Mouse (Mus musculus) liver, embryonic 11.5 days (tissue): ENCODE data around the gene Tmem243. TPM values are rescaled to one million over a fixed set of nuclear protein-coding genes. Genes with fewer than 3 reads are reported as not detected.

Experiments
- ATAC-seq: fragments of 200-750 bp; cut with Nextera tagmentation; replicated peaks from 2 replicates; pipeline ENCODE4 v1.8.0; 2017; ENCODE audit warnings: moderate number of reproducible peaks, mild to moderate bottlenecking, moderate TSS enrichment, moderate library complexity; ENCODE audit not compliant: low FRiP score
- DNase-seq: peaks from one replicate; pipeline ENCODE4 v3.0.0-alpha.2; 2017; ENCODE audit warnings: low spot score
- H3K27ac ChIP-seq: fragments of 300-500 bp; sonication (generic); 2 replicates; pipeline ENCODE4 v1.5.1; 2014; ENCODE audit warnings: mild to moderate bottlenecking, low read depth, low read length, control low read depth
- H3K27me3 ChIP-seq: fragments of 300-500 bp; sonication (generic); replicated peaks from 2 replicates; pipeline ENCODE4 v1.6.1; 2014; ENCODE audit warnings: low read length, mixed read lengths; ENCODE audit not compliant: control insufficient read depth, insufficient read depth
- H3K36me3 ChIP-seq: fragments of 300-500 bp; sonication (generic); 2 replicates; pipeline ENCODE4 v1.6.1; 2014; ENCODE audit warnings: mild to moderate bottlenecking, low read length, moderate library complexity, mixed read lengths; ENCODE audit not compliant: control insufficient read depth, insufficient read depth
- H3K4me1 ChIP-seq: fragments of 300-500 bp; sonication (generic); replicated peaks from 2 replicates; pipeline ENCODE4 v1.6.1; 2014; ENCODE audit warnings: low read length, mixed read lengths; ENCODE audit not compliant: control insufficient read depth, insufficient read depth
- H3K4me2 ChIP-seq: fragments of 300-500 bp; sonication (generic); 2 replicates; pipeline ENCODE4 v1.6.1; 2014; ENCODE audit warnings: mild to moderate bottlenecking, control low read depth, moderate library complexity
- H3K4me3 ChIP-seq: fragments of 300-500 bp; sonication (generic); 2 replicates; pipeline ENCODE4 v1.5.1; 2014; ENCODE audit warnings: low read depth, low read length, control low read depth
- H3K9ac ChIP-seq: fragments of 300-500 bp; sonication (generic); 2 replicates; pipeline ENCODE4 v1.6.1; 2014; ENCODE audit warnings: low read depth, low read length, control low read depth
- H3K9me3 ChIP-seq: fragments of 300-500 bp; sonication (generic); 2 replicates; pipeline ENCODE4 v1.6.1; 2016; ENCODE audit warnings: low read length, inconsistent platforms, mixed read lengths; ENCODE audit not compliant: control insufficient read depth
- WGBS: fragments of 180-500 bp; shearing (Covaris S2); extraction: QIAGEN DNeasy Blood & Tissue Kit; methylation state at CpG from one replicate; pipeline ENCODE4 v1.1.7; 2014; 5-methylcytosine and 5-hydroxymethylcytosine counted together
- polyA plus RNA-seq: library from polyadenylated mRNA; unstranded; fragments of >200 nt; fragmentation: Nextera tagmentation; extraction: Ambion mirVana; gene quantifications from 2 replicates; pipeline ENCODE4 v1.2.1, GENCODE M21; 2014

Gene Tmem243
- polyA plus RNA-seq, 1 experiment from 2014 or later, result 14.3 TPM

DNA sequence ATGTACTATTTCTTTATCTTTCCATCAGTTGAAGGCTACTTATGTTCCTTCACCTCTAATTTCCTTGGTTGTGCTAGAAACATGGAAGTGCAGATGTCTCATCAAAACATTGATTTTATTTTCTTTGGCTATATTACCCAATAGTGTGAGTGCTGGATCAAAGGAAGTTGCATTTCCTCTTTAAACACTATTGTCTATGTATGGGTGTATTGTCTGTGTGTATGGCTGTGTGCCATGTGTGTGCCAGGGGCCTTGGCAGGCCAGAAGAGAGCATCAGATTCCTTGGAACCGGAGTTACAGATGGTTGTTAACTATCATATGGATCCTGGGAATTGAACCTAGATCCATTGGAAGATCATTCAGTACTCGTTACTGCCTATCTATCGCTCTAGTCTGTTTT, 29.1 kb upstream of the Tmem243 start:
- no peak overlapping the region for H3K9ac ChIP-seq
- no peaks in the 10 kb centered on the region for H3K27me3 ChIP-seq
- H3K36me3 ChIP-seq, result no peaks in the 10 kb centered on the region
- no peaks in the 10 kb centered on the region for H3K9me3 ChIP-seq
- DNase-seq (no peak), ATAC-seq (no peak)
- H3K4me1 ChIP-seq, result no peaks in the 10 kb centered on the region
- WGBS, result 84% methylated on average over 3 of the region's 3 CpGs
- H3K4me2 ChIP-seq, result no peak overlapping the region
- no peak overlapping the region for H3K4me3 ChIP-seq
- H3K27ac ChIP-seq, result no peak overlapping the region

DNA sequence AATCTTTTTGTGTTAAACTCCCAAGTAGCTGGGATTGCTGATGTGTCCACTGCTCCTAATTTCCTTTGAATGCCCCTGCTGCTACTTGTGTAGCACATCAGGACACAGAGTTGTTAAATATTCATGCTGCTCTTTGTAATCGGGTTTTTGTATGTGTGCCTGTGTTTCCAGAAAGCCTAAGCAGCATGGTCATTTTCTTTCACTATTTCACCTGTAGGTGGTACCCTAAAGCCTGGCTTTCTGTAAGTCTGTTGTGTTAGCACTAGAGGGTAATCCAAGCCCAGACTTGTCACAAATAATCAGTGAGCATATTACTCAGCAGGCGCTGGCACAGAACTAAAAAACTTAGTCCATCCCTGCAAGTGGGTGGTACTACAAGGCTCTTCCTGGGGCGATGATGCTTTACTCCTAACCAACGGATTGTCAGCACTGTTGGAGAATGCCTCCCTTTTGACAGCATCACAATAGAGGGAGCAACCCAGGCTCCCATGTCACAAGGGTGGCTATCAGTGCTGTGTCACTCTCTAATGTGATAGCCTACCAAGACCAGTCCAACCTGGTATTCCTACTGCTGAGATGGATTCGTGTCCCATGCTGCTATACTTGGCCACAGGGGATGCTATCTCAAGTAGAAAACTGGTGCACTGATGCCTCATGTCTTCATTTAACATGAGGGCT, 27.2 kb upstream of the Tmem243 start:
- H3K27me3 ChIP-seq, result no peaks in the 10 kb centered on the region
- H3K9me3 ChIP-seq, result no peaks in the 10 kb centered on the region
- no peak for DNase-seq
- no peak overlapping the region for H3K9ac ChIP-seq
- H3K27ac ChIP-seq, result no peak overlapping the region
- no peak for ATAC-seq
- no peak overlapping the region for H3K4me2 ChIP-seq
- H3K4me1 ChIP-seq, result no peaks in the 10 kb centered on the region
- H3K4me3 ChIP-seq, result no peak overlapping the region
- H3K36me3 ChIP-seq, result no peaks in the 10 kb centered on the region
- 57% methylated on average over 5 of the region's 5 CpGs for WGBS

DNA sequence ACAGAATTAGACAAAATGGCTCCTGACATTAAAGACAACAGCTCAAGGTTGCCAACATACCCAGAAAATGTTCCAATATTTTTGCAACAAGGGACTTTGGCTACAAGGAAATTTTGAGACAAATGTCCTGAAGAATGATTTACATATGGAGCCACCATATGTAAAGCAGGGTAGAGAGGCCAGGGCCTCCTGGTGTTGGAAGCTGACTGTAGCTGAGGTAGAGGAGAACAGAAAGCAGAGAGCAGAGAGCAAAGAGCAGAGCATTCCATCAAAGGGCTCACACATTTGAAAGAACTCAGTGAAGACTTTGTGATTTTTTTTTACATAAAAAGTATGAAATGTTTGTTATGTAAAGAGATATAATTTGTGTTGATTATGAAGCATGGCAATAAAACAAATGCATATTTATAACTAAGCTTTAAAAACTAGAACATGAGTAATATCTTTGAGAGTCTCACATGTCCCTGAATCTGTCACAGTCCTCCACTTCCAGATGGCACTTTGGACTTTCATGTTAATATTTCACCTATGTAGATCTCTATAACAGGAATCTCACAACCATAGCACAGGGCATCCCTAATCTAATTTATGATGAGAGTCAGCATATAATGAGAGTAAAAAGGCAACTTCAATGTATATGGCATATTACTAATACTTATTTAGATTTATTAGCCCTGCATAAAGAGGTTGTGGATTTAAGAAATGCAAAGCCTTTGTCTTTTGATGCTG, 20.5 kb upstream of the Tmem243 start:
- ATAC-seq, result no peak
- DNase-seq, result no peak
- H3K4me2 ChIP-seq, result no peak overlapping the region
- no peaks in the 10 kb centered on the region for H3K27me3 ChIP-seq
- H3K4me3 ChIP-seq, result no peak overlapping the region
- no peaks in the 10 kb centered on the region for H3K4me1 ChIP-seq
- H3K36me3 ChIP-seq, result no peaks in the 10 kb centered on the region
- no peaks in the 10 kb centered on the region for H3K9me3 ChIP-seq
- H3K9ac ChIP-seq, result no peak overlapping the region
- H3K27ac ChIP-seq, result no peak overlapping the region

DNA sequence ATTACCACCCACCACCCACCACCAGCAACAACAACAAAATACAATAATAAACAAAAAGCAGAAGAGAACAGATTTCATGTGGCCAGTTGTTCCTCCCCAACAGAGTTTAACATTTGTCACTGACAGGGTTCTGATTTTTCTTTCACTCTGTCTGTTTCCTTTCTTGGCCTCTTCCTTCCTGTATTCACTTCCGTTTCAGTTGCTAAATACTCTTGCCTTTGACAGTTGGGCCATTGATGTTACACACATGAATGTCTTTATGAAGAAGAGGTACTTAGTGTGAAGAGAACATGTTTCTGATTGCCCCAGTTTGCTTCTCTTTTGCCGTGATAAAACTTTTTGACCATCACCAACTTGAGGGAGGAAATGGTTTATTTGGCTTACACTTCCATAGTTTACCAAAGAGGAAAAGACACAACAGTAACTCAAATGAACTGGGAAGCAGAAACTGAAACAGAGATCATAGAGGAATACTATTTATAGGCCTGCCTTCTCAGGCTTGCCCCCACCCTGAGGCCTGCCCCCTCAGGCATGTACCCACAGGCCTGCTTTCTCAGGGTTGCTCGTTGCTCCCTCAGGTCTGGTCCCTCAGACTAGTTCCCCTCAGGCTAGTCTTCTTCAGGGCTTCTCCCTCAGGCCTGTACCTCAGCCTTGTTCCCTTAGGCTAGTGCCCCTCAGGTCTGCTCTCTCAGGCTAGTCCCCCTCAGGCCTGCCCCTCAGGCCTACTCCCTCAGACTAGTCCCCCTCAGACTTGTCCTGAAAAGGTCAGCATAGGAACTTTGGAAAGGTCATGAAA, 13.3 kb upstream of the Tmem243 start:
- Histone ChIP-seq H3K27ac (no peak overlapping the region), H3K36me3 (no peaks in the 10 kb centered on the region), H3K27me3 (no peaks in the 10 kb centered on the region), H3K4me1 (no peaks in the 10 kb centered on the region), H3K4me2 (no peak overlapping the region), H3K9me3 (no peaks in the 10 kb centered on the region), H3K9ac (no peak overlapping the region), H3K4me3 (no peak overlapping the region)
- no peak for ATAC-seq
- 50% methylated on average over 3 of the region's 3 CpGs for WGBS
- no peak for DNase-seq

DNA sequence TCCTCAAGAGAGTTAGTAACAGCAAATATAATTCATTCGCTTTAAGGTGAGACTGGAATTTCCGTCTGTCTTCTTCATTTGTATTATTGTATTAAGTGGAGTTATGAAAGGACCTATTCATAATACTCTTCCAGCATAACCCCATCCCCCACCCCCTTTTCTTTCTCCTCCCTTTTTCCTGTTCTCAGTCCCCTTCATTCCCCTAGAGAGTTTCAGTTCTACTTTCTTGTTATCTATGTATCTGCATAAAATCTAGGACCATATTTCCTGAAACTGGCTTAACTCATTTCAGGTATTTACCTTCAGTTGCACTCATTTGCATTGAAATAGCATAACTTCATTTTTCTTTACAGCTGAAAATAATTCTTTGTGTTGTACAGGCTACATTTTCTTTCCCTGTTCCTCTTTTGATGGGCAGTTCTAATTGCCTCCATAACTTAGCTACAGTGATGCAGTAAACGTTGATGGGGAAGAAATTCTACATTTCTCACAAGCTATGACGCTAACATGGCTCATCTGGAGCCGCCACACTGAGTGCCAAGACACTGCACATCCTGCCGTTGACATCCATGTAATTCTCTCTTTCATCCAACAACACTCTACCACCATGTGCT, 9.9 kb upstream of the Tmem243 start:
- Histone ChIP-seq H3K9ac (no peak overlapping the region), H3K9me3 (no peaks in the 10 kb centered on the region), H3K4me2 (no peak overlapping the region), H3K36me3 (no peaks in the 10 kb centered on the region), H3K27ac (no peak overlapping the region), H3K27me3 (no peaks in the 10 kb centered on the region), H3K4me3 (no peak overlapping the region), H3K4me1 (no peaks in the 10 kb centered on the region)
- DNase-seq, result no peak
- no peak for ATAC-seq
- 77% methylated on average over 6 of the region's 6 CpGs for WGBS

DNA sequence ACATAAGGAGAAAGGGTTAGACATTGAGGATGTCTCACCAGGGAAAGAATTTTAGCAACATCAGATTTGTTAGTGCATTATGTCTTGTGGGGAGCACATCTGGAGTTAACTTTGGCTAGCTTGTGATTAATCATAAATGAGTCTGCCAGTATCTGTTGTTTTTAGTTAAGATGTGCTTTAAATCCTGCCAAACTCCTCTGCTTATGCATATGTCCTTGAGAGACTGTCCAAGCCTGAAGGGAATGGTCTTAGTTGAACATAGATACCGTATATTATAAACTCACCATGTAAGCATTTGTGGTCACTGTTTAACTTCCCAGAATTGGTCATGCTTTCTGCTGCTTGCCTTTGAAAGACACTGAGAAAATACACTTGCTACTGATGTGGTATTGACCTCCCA, 7.8 kb upstream of the Tmem243 start:
- Histone ChIP-seq H3K27me3 (no peaks in the 10 kb centered on the region), H3K4me3 (no peak overlapping the region), H3K27ac (no peak overlapping the region), H3K9ac (no peak overlapping the region), H3K36me3 (no peaks in the 10 kb centered on the region), H3K4me1 (no peaks in the 10 kb centered on the region), H3K9me3 (0 out of 2 replicates have a peak, but pooled peaks cover 7% of the 10 kb centered on the region), H3K4me2 (no peak overlapping the region)
- no peak for DNase-seq
- 71% methylated on average over 1 of the region's 1 CpGs for WGBS
- no peak for ATAC-seq

DNA sequence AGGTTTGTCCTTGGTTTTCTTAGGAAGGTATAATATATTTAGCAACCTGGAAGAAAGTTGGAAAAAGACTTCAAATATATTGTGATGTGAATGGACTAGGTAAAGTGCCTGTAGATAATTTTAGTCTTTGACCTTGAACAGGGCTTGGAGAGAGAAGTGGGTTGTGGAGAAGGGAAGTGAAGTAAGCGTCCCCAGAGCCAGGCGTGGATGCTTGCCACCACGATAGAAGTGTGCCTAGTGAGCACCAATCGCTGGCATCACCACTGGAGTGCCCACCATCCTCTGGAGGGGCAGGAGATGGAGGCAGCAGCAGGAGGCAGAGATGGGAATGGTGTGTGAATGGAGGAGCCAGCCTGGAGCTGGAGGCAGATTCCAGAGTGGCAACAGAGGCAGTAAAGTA, 7.0 kb upstream of the Tmem243 start:
- H3K4me3 ChIP-seq, result no peak overlapping the region
- no peak overlapping the region for H3K4me2 ChIP-seq
- no peaks in the 10 kb centered on the region for H3K4me1 ChIP-seq
- H3K36me3 ChIP-seq, result no peaks in the 10 kb centered on the region
- 56% methylated on average over 4 of the region's 4 CpGs for WGBS
- H3K27ac ChIP-seq, result no peak overlapping the region
- DNase-seq (no peak), ATAC-seq (no peak)
- no peaks in the 10 kb centered on the region for H3K27me3 ChIP-seq
- H3K9me3 ChIP-seq, result 0 out of 2 replicates have a peak, but pooled peaks cover 7% of the 10 kb centered on the region
- no peak overlapping the region for H3K9ac ChIP-seq

DNA sequence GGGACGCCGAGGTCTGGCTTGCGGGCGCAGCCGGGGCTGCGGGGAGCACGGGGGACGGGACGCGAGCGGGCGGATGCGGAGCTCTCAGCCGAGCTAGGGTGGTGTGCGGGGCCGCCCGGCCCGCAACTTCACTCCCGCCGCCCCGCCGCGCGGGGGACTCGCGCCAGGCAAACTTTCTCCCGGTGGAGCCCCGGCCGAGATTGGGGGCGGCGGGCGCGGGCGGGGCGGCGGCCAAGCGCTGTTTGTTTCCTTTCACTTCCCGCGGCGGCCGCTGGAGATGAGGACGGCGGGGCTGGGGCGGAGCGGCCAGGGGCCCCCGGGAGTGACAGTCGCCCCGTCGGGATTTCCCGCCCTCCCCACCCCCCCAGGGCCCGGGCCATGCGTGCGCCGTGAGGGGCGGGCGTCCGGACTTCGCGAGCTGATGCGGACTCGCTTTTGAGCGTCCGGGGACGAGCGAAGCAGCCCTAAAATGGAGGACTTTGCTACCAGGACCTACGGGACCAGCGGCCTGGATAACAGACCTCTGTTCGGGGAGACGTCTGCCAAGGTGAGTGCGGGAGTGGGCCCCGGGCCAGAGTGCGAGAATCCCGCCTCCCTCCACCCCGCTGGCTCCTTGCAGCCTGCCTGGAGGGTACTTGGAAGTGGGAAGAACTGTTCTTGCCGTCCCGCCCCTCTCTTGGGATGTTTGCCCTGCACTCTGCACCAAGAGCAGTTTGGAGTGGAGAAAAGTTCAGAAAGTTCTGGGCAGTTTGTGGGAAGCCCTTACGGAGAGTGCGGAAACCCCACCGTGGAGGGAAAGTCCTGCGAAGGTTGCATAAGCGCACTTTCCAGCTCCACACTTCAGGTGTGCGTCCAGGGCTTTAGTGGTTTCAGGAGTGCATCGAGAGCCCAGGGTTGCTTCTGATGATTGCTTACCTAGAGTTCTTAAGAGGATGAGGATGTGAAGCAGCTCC, 657 bp downstream of the Tmem243 start:
- 1% methylated on average over 76 of the region's 83 CpGs for WGBS
- peak overlapping the region; percentile 67 for H3K9ac ChIP-seq
- H3K27me3 ChIP-seq, result peaks cover 17% of the 10 kb centered on the region
- H3K36me3 ChIP-seq, result no peaks in the 10 kb centered on the region
- H3K27ac ChIP-seq, result no peak overlapping the region
- ATAC-seq (peak; percentile 73), DNase-seq (peak; percentile 66)
- H3K4me3 ChIP-seq, result peak overlapping the region; percentile 87
- H3K9me3 ChIP-seq, result 0 out of 2 replicates have a peak, but pooled peaks cover 5% of the 10 kb centered on the region
- H3K4me1 ChIP-seq, result no peaks in the 10 kb centered on the region
- H3K4me2 ChIP-seq, result peak overlapping the region; percentile 92
